Mouse (Mus musculus) CH12.LX (cell line): ENCODE data around the gene Gm7271. TPM values are rescaled to one million over a fixed set of nuclear protein-coding genes. Genes with fewer than 3 reads are reported as not detected.

Experiments used
- DNase-seq: peaks from one replicate; pipeline ENCODE4 v3.0.0-alpha.2; 2013; ENCODE audit errors: extremely low read depth
- H3K27ac ChIP-seq: 2 replicates; pipeline ENCODE4 v1.5.1; 2012; ENCODE audit warnings: low read depth, mild to moderate bottlenecking, control low read depth, moderate library complexity; ENCODE audit not compliant: insufficient read depth
- H3K27me3 ChIP-seq: replicated peaks from 2 replicates; pipeline ENCODE3; 2012; ENCODE audit warnings: inconsistent platforms
- H3K36me3 ChIP-seq, 2 experiments: replicated peaks in 1 of 2; 2 replicates each; pipeline versions ENCODE3 to v1.6.1; 2012; ENCODE audit warnings: inconsistent platforms in 1 of 2, low read length in 1 of 2, mild to moderate bottlenecking in 1 of 2, mixed read lengths in 1 of 2, moderate library complexity in 1 of 2; ENCODE audit not compliant: control insufficient read depth in 1 of 2, insufficient read depth in 1 of 2
- H3K4me1 ChIP-seq, 2 experiments: 2 replicates each; pipeline ENCODE4 v1.6.1; 2012; ENCODE audit warnings: inconsistent platforms in 1 of 2, moderate library complexity in 1 of 2; ENCODE audit not compliant: insufficient read depth in 2 of 2, control insufficient read depth in 1 of 2
- H3K4me2 ChIP-seq: 2 replicates; pipeline ENCODE4 v1.6.1; 2012; ENCODE audit warnings: low read depth, mild to moderate bottlenecking, control low read depth; ENCODE audit not compliant: poor library complexity, insufficient read depth, severe bottlenecking
- H3K4me3 ChIP-seq, 3 experiments: fragments of 150-350 bp in 1 of 3; sonication (generic) in 1 of 3; replicated peaks in 1 of 3; 2 replicates each; pipeline versions ENCODE3 to v1.5.1; 2011 to 2012; ENCODE audit warnings: low read depth in 2 of 3, low read length in 2 of 3, mild to moderate bottlenecking in 2 of 3, moderate library complexity in 2 of 3, control low read depth in 1 of 3, improper control_type of control experiment in 1 of 3, inconsistent platforms in 1 of 3, mixed read lengths in 1 of 3; ENCODE audit not compliant: poor library complexity in 1 of 3
- H3K79me2 ChIP-seq: replicated peaks from 2 replicates; pipeline ENCODE4 v1.6.1; 2012; ENCODE audit warnings: mild to moderate bottlenecking, moderate library complexity; ENCODE audit not compliant: control insufficient read depth, poor library complexity, insufficient read depth, severe bottlenecking; ENCODE audit errors: extremely low read depth
- H3K9ac ChIP-seq: 2 replicates; pipeline ENCODE4 v1.6.1; 2012; ENCODE audit warnings: low read depth, mild to moderate bottlenecking, control low read depth, moderate library complexity; ENCODE audit not compliant: insufficient read depth
- H3K9me3 ChIP-seq: replicated peaks from 2 replicates; pipeline ENCODE3; 2012; ENCODE audit warnings: low read length, inconsistent platforms, mixed read lengths
- BHLHE40 ChIP-seq: IDR thresholded peaks from 2 replicates; pipeline ENCODE4 v1.6.1; 2011; ENCODE audit warnings: mild to moderate bottlenecking, low read depth, low read length, improper control_type of control experiment
- CTCF ChIP-seq, 2 experiments: IDR thresholded peaks in 1 of 2; conservative IDR thresholded peaks in 1 of 2; 2 replicates each; pipeline ENCODE4 v1.5.1; 2011 to 2012; ENCODE audit warnings: low read depth in 2 of 2, low read length in 2 of 2, improper control_type of control experiment in 1 of 2, inconsistent platforms in 1 of 2, mild to moderate bottlenecking in 1 of 2, moderate library complexity in 1 of 2
- ELF1 ChIP-seq: IDR thresholded peaks from 2 replicates; pipeline ENCODE4 v1.6.1; 2014; ENCODE audit warnings: low read depth, mild to moderate bottlenecking, inconsistent platforms, low read length, improper control_type of control experiment
- JUND ChIP-seq: conservative IDR thresholded peaks from 2 replicates; pipeline ENCODE4 v1.6.1; 2011; ENCODE audit warnings: low read depth, low read length, improper control_type of control experiment
- MAFK ChIP-seq: IDR thresholded peaks from 2 replicates; pipeline ENCODE4 v1.6.1; 2011; ENCODE audit warnings: low read length, improper control_type of control experiment; ENCODE audit not compliant: insufficient replicate concordance
- MAX ChIP-seq: IDR thresholded peaks from 2 replicates; pipeline ENCODE4 v1.6.1; 2011; ENCODE audit warnings: low read length, improper control_type of control experiment
- MYC ChIP-seq: IDR thresholded peaks from 2 replicates; pipeline ENCODE4 v1.6.1; 2011; ENCODE audit warnings: low read depth, mild to moderate bottlenecking, improper control_type of control experiment, low read length
- NELFE ChIP-seq: IDR thresholded peaks from 2 replicates; pipeline ENCODE4 v1.6.1; 2011; ENCODE audit warnings: low read depth, low read length, improper control_type of control experiment
- PAX5 ChIP-seq: IDR thresholded peaks from 2 replicates; pipeline ENCODE4 v1.6.1; 2012; ENCODE audit warnings: low read length, inconsistent platforms, mixed read lengths
- RAD21 ChIP-seq: IDR thresholded peaks from 2 replicates; pipeline ENCODE4 v1.6.1; 2011; ENCODE audit warnings: low read depth, mild to moderate bottlenecking, low read length, improper control_type of control experiment, moderate library complexity
- SMC3 ChIP-seq: IDR thresholded peaks from 2 replicates; pipeline ENCODE4 v1.6.1; 2011; ENCODE audit warnings: low read depth, low read length, improper control_type of control experiment
- UBTF ChIP-seq: IDR thresholded peaks from 2 replicates; pipeline ENCODE4 v1.6.1; 2012; ENCODE audit warnings: low read depth, mild to moderate bottlenecking, inconsistent platforms, low read length, improper control_type of control experiment, moderate library complexity
- dilution Hi-C: fragments of 300-500 bp; cut with MboI; formaldehyde crosslinking; loops from 2 replicates; pipeline ENCODE4 v1.14.3; 2020; ENCODE audit warnings: low sequenced_read_pairs; ENCODE audit not compliant: extremely low pct_unique_long_range_greater_than_20kb, extremely low pct_ligation_motif_present
- in situ Hi-C: fragments of 300-500 bp; cut with MboI; formaldehyde crosslinking; loops from 3 replicates; pipeline ENCODE4 v1.14.3; 2019; ENCODE audit warnings: low sequenced_read_pairs, low pct_ligation_motif_present, low pct_unique_long_range_greater_than_20kb, mixed read lengths
- polyA plus RNA-seq: library from polyadenylated mRNA; unstranded; fragments of >175 nt; gene quantifications from 2 replicates; pipeline ENCODE4 v1.2.1, GENCODE M21; 2012; ENCODE audit warnings: low read depth; ENCODE audit not compliant: insufficient read length
- total RNA-seq, 2 experiments: library from RNA; depleted of rRNA; stranded (reverse); fragments of 300-350 nt in 1 of 2; fragments of >200 nt in 1 of 2; gene quantifications; 2 replicates each; pipeline ENCODE4 v1.2.3; 2012 to 2014

The Gm7271 gene
- total and polyA plus RNA-seq, 3 experiments = not detected

DNA sequence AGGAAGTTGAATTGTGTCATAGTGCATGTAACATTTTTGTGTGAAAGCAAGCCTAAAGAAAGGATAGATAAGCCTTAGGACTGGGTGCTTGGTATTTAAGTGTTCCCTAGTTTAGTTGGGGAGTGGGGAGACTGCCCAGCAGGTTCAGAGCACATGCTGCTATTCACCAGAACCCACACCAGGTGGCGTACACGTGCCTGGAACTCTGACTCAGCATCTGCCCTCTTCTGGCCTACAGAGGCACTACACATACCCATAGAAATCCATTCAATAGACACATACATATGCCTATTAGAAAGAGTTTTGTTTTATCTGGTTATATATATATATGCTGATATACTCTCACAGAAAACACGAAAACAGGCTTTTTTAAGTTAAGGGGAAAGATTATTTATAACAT is 81.5 kb downstream of the Gm7271 start:
- dilution Hi-C loops = no loop called here

More for the DNA sequence above, 81.5 kb downstream of the Gm7271 start:
- H3K27me3 ChIP-seq = no peaks in the 10 kb centered on the region
- no peaks in the 10 kb centered on the region for H3K9me3 ChIP-seq
- H3K27ac ChIP-seq = no peak overlapping the region
- H3K9ac ChIP-seq = no peak overlapping the region
- in situ Hi-C loops = no loop called here
- no peaks in the 10 kb centered on the region for H3K79me2 ChIP-seq
- DNase-seq = peak; percentile 74
- no peak overlapping the region for H3K4me3 ChIP-seq
- peaks cover 43 to 78% of the 10 kb centered on the region in 2 experiments for H3K36me3 ChIP-seq
- TF ChIP-seq UBTF (no peak), MAFK (peak; percentile 65), JUND (peak; percentile 24; the same call in 1 of the 2 replicates), MYC (peak; percentile 84), SMC3 (peak; percentile 80), ELF1 (no peak), RAD21 (peak; percentile 43), BHLHE40 (peak; percentile 7; the same call in 1 of the 2 replicates), MAX (peak; percentile 90), CTCF (conservative IDR thresholded peaks at IDR 0.05 in 1 of 2, IDR thresholded peaks at IDR 0.05 in 1 of 2; ENCODE audit: low read depth in 2 of 2, low read length in 2 of 2) (peak; percentile 97 to 99), PAX5 (no peak), NELFE (peak; percentile 71; the same call in 1 of the 2 replicates)
- no peaks in the 10 kb centered on the region for H3K4me1 ChIP-seq
- H3K4me2 ChIP-seq = no peak overlapping the region

Other genes starting within 250 kb of the Gm7271 start
- gene Clock, start 179.2 kb upstream of the Gm7271 start, total RNA-seq (2012; rRNA removed) = 3.2 and 3.4 TPM in 2 replicates
- 4.5 and 5.6 TPM in 2 replicates for gene Clock, start 179.2 kb upstream of the Gm7271 start, total RNA-seq (2014; rRNA removed)
- gene Clock, start 179.2 kb upstream of the Gm7271 start, polyA plus RNA-seq = 6.0 and 8.0 TPM in 2 replicates
- gene Pdcl2, start 152.9 kb upstream of the Gm7271 start, total RNA-seq (2012; rRNA removed) = not detected in 2 replicates
- not detected in 2 replicates for gene Pdcl2, start 152.9 kb upstream of the Gm7271 start, total RNA-seq (2014; rRNA removed)
- gene Pdcl2, start 152.9 kb upstream of the Gm7271 start, polyA plus RNA-seq = not detected in 2 replicates
- gene Nmu, start 120.3 kb upstream of the Gm7271 start, total RNA-seq (2012; rRNA removed) = not detected in 2 replicates
- gene Nmu, start 120.3 kb upstream of the Gm7271 start, total RNA-seq (2014; rRNA removed) = not detected in 2 replicates
- gene Nmu, start 120.3 kb upstream of the Gm7271 start, polyA plus RNA-seq = not detected in 2 replicates
- 26.6 and 32.9 TPM in 2 replicates for gene Exoc1, start 45.3 kb downstream of the Gm7271 start, total RNA-seq (2012; rRNA removed)
- gene Exoc1, start 45.3 kb downstream of the Gm7271 start, total RNA-seq (2014; rRNA removed) = 30.4 and 41.3 TPM in 2 replicates
- 32.6 and 36.2 TPM in 2 replicates for gene Exoc1, start 45.3 kb downstream of the Gm7271 start, polyA plus RNA-seq
- 8.0 and 10.3 TPM in 2 replicates for gene Cep135, start 104.7 kb downstream of the Gm7271 start, total RNA-seq (2012; rRNA removed)
- gene Cep135, start 104.7 kb downstream of the Gm7271 start, total RNA-seq (2014; rRNA removed) = 11.9 and 12.1 TPM in 2 replicates
- gene Cep135, start 104.7 kb downstream of the Gm7271 start, polyA plus RNA-seq = 11.7 and 12.0 TPM in 2 replicates
- 0.04 and 0.08 TPM in 2 replicates for gene C530008M17Rik, start 172.5 kb downstream of the Gm7271 start, total RNA-seq (2012; rRNA removed)
- not detected in 2 replicates for gene C530008M17Rik, start 172.5 kb downstream of the Gm7271 start, total RNA-seq (2014; rRNA removed)
- gene C530008M17Rik, start 172.5 kb downstream of the Gm7271 start, polyA plus RNA-seq = 0.42 and 0.44 TPM in 2 replicates